Comparison of ENCODE assay signal across 8 mouse cellular contexts in genomic region chr2:160621661-160622211, GRCm38 (mm10). TPM values are rescaled to one million over a fixed set of nuclear protein-coding genes. Genes with fewer than 3 reads are reported as not detected.
A peak's percentile ranks its signal among the peaks of the same experiment; 100 is the strongest.
DNase-seq lines count a peak whose midpoint lies in the region; ATAC-seq lines count a peak whose summit lies in the region.

No protein-coding gene starts in this region.

- H3K4me3 ChIP-seq in limb, embryonic 13.5 days: no peak overlapping the region
- no peak overlapping the region for H3K4me3 ChIP-seq in limb, embryonic 10.5 days
- H3K4me3 ChIP-seq in kidney, embryonic 14.5 days (ENCODE audit: low read length): no peak overlapping the region
- no peak overlapping the region for H3K4me3 ChIP-seq in liver, embryonic 12.5 days

- no peak overlapping the region for H3K9ac ChIP-seq in limb, embryonic 13.5 days
- H3K9ac ChIP-seq in kidney, embryonic 14.5 days (ENCODE audit: low read depth, low read length): no peak overlapping the region
- no peak overlapping the region for H3K9ac ChIP-seq in liver, embryonic 12.5 days

- H3K27ac ChIP-seq in limb, embryonic 13.5 days: 0 out of 2 replicates have a peak overlapping the region, but pooled peaks have one; percentile 22
- no peak overlapping the region for H3K27ac ChIP-seq in limb, embryonic 10.5 days
- H3K27ac ChIP-seq in kidney, embryonic 14.5 days (ENCODE audit: low read depth, low read length): peak overlapping the region; percentile 55; the same call in 1 of the 2 replicates
- H3K27ac ChIP-seq in liver, embryonic 12.5 days: peak overlapping the region; percentile 85

- 68% methylated on average over 5 of the region's 5 CpGs for WGBS in limb, embryonic 13.5 days
- 89% methylated on average over 5 of the region's 5 CpGs for WGBS in limb, embryonic 10.5 days
- 49% methylated on average over 5 of the region's 5 CpGs for WGBS in kidney, embryonic 14.5 days
- WGBS in liver, embryonic 12.5 days (ENCODE audit: insufficient replicate concordance): 51% methylated on average over 5 of the region's 5 CpGs

- peaks cover 28% of the 10 kb centered on the region for H3K4me1 ChIP-seq in limb, embryonic 13.5 days
- peaks cover 20% of the 10 kb centered on the region for H3K4me1 ChIP-seq in limb, embryonic 10.5 days
- H3K4me1 ChIP-seq in kidney, embryonic 14.5 days (ENCODE audit: control insufficient read depth, insufficient read depth, low read length): peaks cover 7% of the 10 kb centered on the region; the same call in 1 of the 2 replicates
- peaks cover 56% of the 10 kb centered on the region for H3K4me1 ChIP-seq in liver, embryonic 12.5 days

- no peaks in the 10 kb centered on the region for H3K27me3 ChIP-seq in limb, embryonic 13.5 days
- no peaks in the 10 kb centered on the region for H3K27me3 ChIP-seq in limb, embryonic 10.5 days (ENCODE audit: low read depth, poor library complexity, severe bottlenecking)
- H3K27me3 ChIP-seq in kidney, embryonic 14.5 days (ENCODE audit: control insufficient read depth, insufficient read depth, low read length): no peaks in the 10 kb centered on the region
- peaks cover 21% of the 10 kb centered on the region; the same call in 1 of the 2 replicates for H3K27me3 ChIP-seq in liver, embryonic 12.5 days (replicated peaks)

- ATAC-seq in limb, embryonic 13.5 days (ENCODE audit: low FRiP score, low read depth): no peak
- ATAC-seq in kidney, embryonic 14.5 days (ENCODE audit: low FRiP score, low TSS enrichment): peak; percentile 39; the same call in 1 of the 2 replicates
- ATAC-seq in liver, embryonic 12.5 days: no peak

- no peak for DNase-seq in limb, embryonic 10.5 days (ENCODE audit: low spot score)
- DNase-seq in cerebellum, postnatal 14 days: peak; percentile 87 to 93
- peak; percentile 95 to 96 for DNase-seq in heart, adult 18-20 months
- DNase-seq in right cerebral cortex, postnatal 4 days: peak; percentile 74
- no peak for DNase-seq in embryo, embryonic 11 days

- H3K4me2 ChIP-seq in limb, embryonic 13.5 days (replicated peaks): no peak overlapping the region
- no peak overlapping the region for H3K4me2 ChIP-seq in kidney, embryonic 14.5 days (replicated peaks; ENCODE audit: low read depth, low read length)
- no peak overlapping the region for H3K4me2 ChIP-seq in liver, embryonic 12.5 days

- H3K36me3 ChIP-seq in limb, embryonic 13.5 days: no peaks in the 10 kb centered on the region
- no peaks in the 10 kb centered on the region for H3K36me3 ChIP-seq in limb, embryonic 10.5 days
- H3K36me3 ChIP-seq in kidney, embryonic 14.5 days (ENCODE audit: control insufficient read depth, insufficient read depth, low read length): no peaks in the 10 kb centered on the region
- H3K36me3 ChIP-seq in liver, embryonic 12.5 days: no peaks in the 10 kb centered on the region

- no peaks in the 10 kb centered on the region for H3K9me3 ChIP-seq in limb, embryonic 13.5 days
- H3K9me3 ChIP-seq in limb, embryonic 10.5 days (replicated peaks): no peaks in the 10 kb centered on the region
- no peaks in the 10 kb centered on the region for H3K9me3 ChIP-seq in kidney, embryonic 14.5 days (ENCODE audit: control insufficient read depth, low read length)
- no peaks in the 10 kb centered on the region for H3K9me3 ChIP-seq in liver, embryonic 12.5 days (replicated peaks)

RNA-seq across cellular contexts. Expression of gene Top1, which starts 24.0 kb away (rescaled TPM):
- polyA plus RNA-seq in limb, embryonic 13.5 days (2015; fragmentation: Nextera tagmentation; extraction: Ambion mirVana): 97.3 and 102 TPM in 2 replicates
- polyA plus RNA-seq in limb, embryonic 10.5 days (2016; fragmentation: Nextera tagmentation; extraction: Ambion mirVana): 96.6 and 107 TPM in 2 replicates
- 10 to 100 TPM; 39.9 to 42.8 TPM for total RNA-seq in heart, adult 18-20 months (2021)
- polyA plus RNA-seq in kidney, embryonic 14.5 days (2014; fragmentation: Nextera tagmentation; extraction: Ambion mirVana): 108 and 120 TPM in 2 replicates
- polyA plus RNA-seq in liver, embryonic 12.5 days (2016; fragmentation: Nextera tagmentation; extraction: Ambion mirVana): 83.7 and 87.7 TPM in 2 replicates

Comparison
In these comparisons a context has a peak if more than half of its experiments do, and no peak if none do; other contexts are left out.
1. DNase-seq: peak in cerebellum, postnatal 14 days (2 of 2), heart, adult 18-20 months (2 of 2) and right cerebral cortex, postnatal 4 days (single experiment); none in limb, embryonic 10.5 days (single experiment) and embryo, embryonic 11 days (single experiment).